Mouse (Mus musculus): ENCODE measurements around the gene Marf1.

DNA sequence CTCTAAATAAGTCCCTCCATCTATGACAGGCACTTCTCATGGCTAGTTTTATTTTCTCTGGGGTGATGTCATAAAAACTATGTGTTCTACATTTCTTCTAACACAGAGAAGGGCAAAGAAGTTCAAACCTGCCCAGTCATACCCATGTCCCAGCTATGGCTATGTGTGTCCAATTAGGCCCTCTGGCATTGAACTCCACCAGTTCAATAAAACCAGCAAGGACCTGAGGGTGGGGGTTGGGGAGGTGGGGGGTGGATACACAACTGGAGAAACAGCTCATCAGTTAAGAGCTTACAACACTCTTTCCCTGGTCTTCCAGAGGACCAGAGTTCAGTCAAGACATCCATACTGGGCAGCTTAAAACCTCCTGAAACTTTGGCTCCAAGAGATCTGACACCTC lies 24.0 kb downstream of the Marf1 start:
- TF ChIP-seq POLR2A (IDR thresholded peaks at IDR 0.05; ENCODE audit: low read depth, low read length) (no peak), EP300 (IDR thresholded peaks at IDR 0.05; ENCODE audit: low read length) (no peak), CTCF (conservative IDR thresholded peaks at IDR 0.05 in 1 of 2, IDR thresholded peaks at IDR 0.05 in 1 of 2; ENCODE audit: low read depth in 2 of 2, low read length in 2 of 2) (no peak), TCF12 (IDR thresholded peaks at IDR 0.05; ENCODE audit: low read depth, low read length) (no peak), BHLHE40 (IDR thresholded peaks at IDR 0.05; ENCODE audit: low read depth, low read length) (no peak), UBTF (IDR thresholded peaks at IDR 0.05; ENCODE audit: low read depth, low read length) (no peak), MAZ (IDR thresholded peaks at IDR 0.05; ENCODE audit: low read depth, low read length) (no peak), USF1 (IDR thresholded peaks at IDR 0.05; ENCODE audit: low read depth, low read length) (no peak), CHD2 (IDR thresholded peaks at IDR 0.05; ENCODE audit: low read length) (no peak), SMC3 (IDR thresholded peaks at IDR 0.05; ENCODE audit: low read depth, low read length) (no peak)
